Mouse (Mus musculus): ENCODE measurements around the gene Sftpd. TPM values are rescaled to one million over a fixed set of nuclear protein-coding genes. Genes with fewer than 3 reads are reported as not detected.

Sftpd gene
- polyA plus RNA-seq, 2 experiments from 2014 or later = not detected

Other genes with a start within 250 kb of the Sftpd start
- 10 to 100 TPM; 56.8 to 58.3 TPM for gene Tspan14, start 218.3 kb downstream of the Sftpd start, polyA plus RNA-seq (2017; shearing (Covaris generic))
- gene Fam213a, start 171.4 kb downstream of the Sftpd start, polyA plus RNA-seq (2017; shearing (Covaris generic)) = 1 to 10 TPM; 8.5 to 9.2 TPM
- gene Dydc2, start 115.9 kb downstream of the Sftpd start, polyA plus RNA-seq (2017; shearing (Covaris generic)) = not detected
- gene Dydc1, start 112.2 kb downstream of the Sftpd start, polyA plus RNA-seq (2017; shearing (Covaris generic)) = not detected
- not detected for gene Mat1a, start 80.1 kb downstream of the Sftpd start, polyA plus RNA-seq (2017; shearing (Covaris generic))
- gene Sftpa1, start 53.4 kb downstream of the Sftpd start, polyA plus RNA-seq (2017; shearing (Covaris generic)) = not detected
- gene Mbl1, start 33.7 kb downstream of the Sftpd start, polyA plus RNA-seq (2017; shearing (Covaris generic)) = not detected
- gene Gm2832, start 93.7 kb upstream of the Sftpd start, polyA plus RNA-seq (2017; shearing (Covaris generic)) = not detected
- not detected for gene Gm5798, start 163.5 kb upstream of the Sftpd start, polyA plus RNA-seq (2017; shearing (Covaris generic))
- not detected for gene Gm7945, start 201.2 kb upstream of the Sftpd start, polyA plus RNA-seq (2017; shearing (Covaris generic))
- not detected for gene Gm6482, start 223.1 kb upstream of the Sftpd start, polyA plus RNA-seq (2017; shearing (Covaris generic))